Mouse (Mus musculus) CH12.LX (cell line): ENCODE results near the gene Zfand6. TPM values are rescaled to one million over a fixed set of nuclear protein-coding genes. Genes with fewer than 3 reads are reported as not detected.
A peak's percentile ranks its signal among the peaks of the same experiment; 100 is the strongest.

Experiments used
- DNase-seq: peaks from one replicate; pipeline ENCODE4 v3.0.0-alpha.2; 2013; ENCODE audit errors: extremely low read depth
- H3K27ac ChIP-seq: 2 replicates; pipeline ENCODE4 v1.5.1; 2012; ENCODE audit warnings: low read depth, mild to moderate bottlenecking, control low read depth, moderate library complexity; ENCODE audit not compliant: insufficient read depth
- H3K27me3 ChIP-seq: replicated peaks from 2 replicates; pipeline ENCODE3; 2012; ENCODE audit warnings: inconsistent platforms
- H3K36me3 ChIP-seq, 2 experiments: replicated peaks in 1 of 2; 2 replicates each; pipeline versions ENCODE3 to v1.6.1; 2012; ENCODE audit warnings: inconsistent platforms in 1 of 2, low read length in 1 of 2, mild to moderate bottlenecking in 1 of 2, mixed read lengths in 1 of 2, moderate library complexity in 1 of 2; ENCODE audit not compliant: control insufficient read depth in 1 of 2, insufficient read depth in 1 of 2
- H3K4me1 ChIP-seq, 2 experiments: 2 replicates each; pipeline ENCODE4 v1.6.1; 2012; ENCODE audit warnings: inconsistent platforms in 1 of 2, moderate library complexity in 1 of 2; ENCODE audit not compliant: insufficient read depth in 2 of 2, control insufficient read depth in 1 of 2
- H3K4me2 ChIP-seq: 2 replicates; pipeline ENCODE4 v1.6.1; 2012; ENCODE audit warnings: low read depth, mild to moderate bottlenecking, control low read depth; ENCODE audit not compliant: poor library complexity, insufficient read depth, severe bottlenecking
- H3K4me3 ChIP-seq, 3 experiments: fragments of 150-350 bp in 1 of 3; sonication (generic) in 1 of 3; replicated peaks in 1 of 3; 2 replicates each; pipeline versions ENCODE3 to v1.5.1; 2011 to 2012; ENCODE audit warnings: low read depth in 2 of 3, low read length in 2 of 3, mild to moderate bottlenecking in 2 of 3, moderate library complexity in 2 of 3, control low read depth in 1 of 3, improper control_type of control experiment in 1 of 3, inconsistent platforms in 1 of 3, mixed read lengths in 1 of 3; ENCODE audit not compliant: poor library complexity in 1 of 3
- H3K79me2 ChIP-seq: replicated peaks from 2 replicates; pipeline ENCODE4 v1.6.1; 2012; ENCODE audit warnings: mild to moderate bottlenecking, moderate library complexity; ENCODE audit not compliant: control insufficient read depth, poor library complexity, insufficient read depth, severe bottlenecking; ENCODE audit errors: extremely low read depth
- H3K9ac ChIP-seq: 2 replicates; pipeline ENCODE4 v1.6.1; 2012; ENCODE audit warnings: low read depth, mild to moderate bottlenecking, control low read depth, moderate library complexity; ENCODE audit not compliant: insufficient read depth
- H3K9me3 ChIP-seq: replicated peaks from 2 replicates; pipeline ENCODE3; 2012; ENCODE audit warnings: low read length, inconsistent platforms, mixed read lengths
- BHLHE40 ChIP-seq: IDR thresholded peaks from 2 replicates; pipeline ENCODE4 v1.6.1; 2011; ENCODE audit warnings: mild to moderate bottlenecking, low read depth, low read length, improper control_type of control experiment
- CHD1 ChIP-seq: IDR thresholded peaks from 2 replicates; pipeline ENCODE4 v1.6.1; 2012; ENCODE audit warnings: low read depth, low read length, improper control_type of control experiment, inconsistent platforms
- CHD2 ChIP-seq: IDR thresholded peaks from 2 replicates; pipeline ENCODE4 v1.6.1; 2011; ENCODE audit warnings: low read length, improper control_type of control experiment
- CTCF ChIP-seq, 2 experiments: IDR thresholded peaks in 1 of 2; conservative IDR thresholded peaks in 1 of 2; 2 replicates each; pipeline ENCODE4 v1.5.1; 2011 to 2012; ENCODE audit warnings: low read depth in 2 of 2, low read length in 2 of 2, improper control_type of control experiment in 1 of 2, inconsistent platforms in 1 of 2, mild to moderate bottlenecking in 1 of 2, moderate library complexity in 1 of 2
- E2F4 ChIP-seq: IDR thresholded peaks from 2 replicates; pipeline ENCODE4 v1.6.1; 2011; ENCODE audit warnings: low read depth, low read length, improper control_type of control experiment; ENCODE audit not compliant: insufficient replicate concordance
- ELF1 ChIP-seq: IDR thresholded peaks from 2 replicates; pipeline ENCODE4 v1.6.1; 2014; ENCODE audit warnings: low read depth, mild to moderate bottlenecking, inconsistent platforms, low read length, improper control_type of control experiment
- EP300 ChIP-seq: IDR thresholded peaks from 2 replicates; pipeline ENCODE4 v1.6.1; 2011; ENCODE audit warnings: low read length, improper control_type of control experiment
- ETS1 ChIP-seq: conservative IDR thresholded peaks from 2 replicates; pipeline ENCODE4 v1.6.1; 2012; ENCODE audit warnings: low read depth, mild to moderate bottlenecking, inconsistent platforms, low read length, improper control_type of control experiment, moderate library complexity
- GABPA ChIP-seq: IDR thresholded peaks from 2 replicates; pipeline ENCODE4 v1.6.1; 2012; ENCODE audit warnings: low read depth, low read length, improper control_type of control experiment, inconsistent platforms; ENCODE audit not compliant: insufficient replicate concordance
- HCFC1 ChIP-seq: IDR thresholded peaks from 2 replicates; pipeline ENCODE4 v1.6.1; 2012; ENCODE audit warnings: low read depth, mild to moderate bottlenecking, inconsistent platforms, low read length, improper control_type of control experiment
- IRF4 ChIP-seq: IDR thresholded peaks from 2 replicates; pipeline ENCODE4 v1.6.1; 2014; ENCODE audit warnings: low read depth, mild to moderate bottlenecking, inconsistent platforms, low read length, improper control_type of control experiment
- JUN ChIP-seq: IDR thresholded peaks from 2 replicates; pipeline ENCODE4 v1.6.1; 2011; ENCODE audit warnings: low read depth, mild to moderate bottlenecking, low read length, improper control_type of control experiment, moderate library complexity; ENCODE audit not compliant: insufficient read depth
- JUND ChIP-seq: conservative IDR thresholded peaks from 2 replicates; pipeline ENCODE4 v1.6.1; 2011; ENCODE audit warnings: low read depth, low read length, improper control_type of control experiment
- KAT2A ChIP-seq: IDR thresholded peaks from 2 replicates; pipeline ENCODE4 v1.6.1; 2012; ENCODE audit warnings: low read length, improper control_type of control experiment, inconsistent platforms; ENCODE audit not compliant: insufficient replicate concordance
- MAFK ChIP-seq: IDR thresholded peaks from 2 replicates; pipeline ENCODE4 v1.6.1; 2011; ENCODE audit warnings: low read length, improper control_type of control experiment; ENCODE audit not compliant: insufficient replicate concordance
- MAX ChIP-seq: IDR thresholded peaks from 2 replicates; pipeline ENCODE4 v1.6.1; 2011; ENCODE audit warnings: low read length, improper control_type of control experiment
- MAZ ChIP-seq: IDR thresholded peaks from 2 replicates; pipeline ENCODE4 v1.6.1; 2012; ENCODE audit warnings: low read depth, mild to moderate bottlenecking, inconsistent platforms, low read length, improper control_type of control experiment, moderate library complexity
- MEF2A ChIP-seq: IDR thresholded peaks from 2 replicates; pipeline ENCODE4 v1.6.1; 2014; ENCODE audit warnings: low read depth, mild to moderate bottlenecking, inconsistent platforms, low read length, improper control_type of control experiment, borderline replicate concordance
- MXI1 ChIP-seq: IDR thresholded peaks from 2 replicates; pipeline ENCODE4 v1.6.1; 2011; ENCODE audit warnings: mild to moderate bottlenecking, low read depth, low read length, improper control_type of control experiment
- MYC ChIP-seq: IDR thresholded peaks from 2 replicates; pipeline ENCODE4 v1.6.1; 2011; ENCODE audit warnings: low read depth, mild to moderate bottlenecking, improper control_type of control experiment, low read length
- NELFE ChIP-seq: IDR thresholded peaks from 2 replicates; pipeline ENCODE4 v1.6.1; 2011; ENCODE audit warnings: low read depth, low read length, improper control_type of control experiment
- NRF1 ChIP-seq: IDR thresholded peaks from 2 replicates; pipeline ENCODE4 v1.6.1; 2014; ENCODE audit warnings: low read depth, mild to moderate bottlenecking, inconsistent platforms, low read length, improper control_type of control experiment, moderate library complexity
- PAX5 ChIP-seq: IDR thresholded peaks from 2 replicates; pipeline ENCODE4 v1.6.1; 2012; ENCODE audit warnings: low read length, inconsistent platforms, mixed read lengths
- POLR2A ChIP-seq: IDR thresholded peaks from 2 replicates; pipeline ENCODE4 v1.6.1; 2011; ENCODE audit warnings: low read depth, mild to moderate bottlenecking, improper control_type of control experiment, low read length
- POLR2AphosphoS2 ChIP-seq: IDR thresholded peaks from 2 replicates; pipeline ENCODE4 v1.6.1; 2011; ENCODE audit warnings: low read depth, low read length, improper control_type of control experiment
- RAD21 ChIP-seq: IDR thresholded peaks from 2 replicates; pipeline ENCODE4 v1.6.1; 2011; ENCODE audit warnings: low read depth, mild to moderate bottlenecking, low read length, improper control_type of control experiment, moderate library complexity
- RCOR1 ChIP-seq: conservative IDR thresholded peaks from 2 replicates; pipeline ENCODE4 v1.6.1; 2012; ENCODE audit warnings: low read depth, mild to moderate bottlenecking, inconsistent platforms, low read length, improper control_type of control experiment
- SIN3A ChIP-seq: IDR thresholded peaks from 2 replicates; pipeline ENCODE4 v1.6.1; 2012; ENCODE audit warnings: low read length, improper control_type of control experiment, inconsistent platforms
- SMC3 ChIP-seq: IDR thresholded peaks from 2 replicates; pipeline ENCODE4 v1.6.1; 2011; ENCODE audit warnings: low read depth, low read length, improper control_type of control experiment
- TBP ChIP-seq: conservative IDR thresholded peaks from 2 replicates; pipeline ENCODE4 v1.6.1; 2011; ENCODE audit warnings: low read depth, low read length, improper control_type of control experiment
- TCF12 ChIP-seq: IDR thresholded peaks from 2 replicates; pipeline ENCODE4 v1.6.1; 2014; ENCODE audit warnings: low read depth, mild to moderate bottlenecking, inconsistent platforms, low read length, improper control_type of control experiment
- UBTF ChIP-seq: IDR thresholded peaks from 2 replicates; pipeline ENCODE4 v1.6.1; 2012; ENCODE audit warnings: low read depth, mild to moderate bottlenecking, inconsistent platforms, low read length, improper control_type of control experiment, moderate library complexity
- USF1 ChIP-seq: IDR thresholded peaks from 2 replicates; pipeline ENCODE4 v1.6.1; 2014; ENCODE audit warnings: low read depth, mild to moderate bottlenecking, inconsistent platforms, low read length, improper control_type of control experiment
- USF2 ChIP-seq: conservative IDR thresholded peaks from 2 replicates; pipeline ENCODE4 v1.6.1; 2011; ENCODE audit warnings: low read depth, low read length, improper control_type of control experiment
- ZC3H11A ChIP-seq: IDR thresholded peaks from 2 replicates; pipeline ENCODE4 v1.6.1; 2012; ENCODE audit warnings: low read depth, mild to moderate bottlenecking, inconsistent platforms, low read length, improper control_type of control experiment
- ZKSCAN1 ChIP-seq: IDR thresholded peaks from 2 replicates; pipeline ENCODE4 v1.6.1; 2012; ENCODE audit warnings: low read depth, inconsistent platforms, low read length, improper control_type of control experiment, borderline replicate concordance
- ZMIZ1 ChIP-seq: IDR thresholded peaks from 2 replicates; pipeline ENCODE4 v1.6.1; 2012; ENCODE audit warnings: low read depth, mild to moderate bottlenecking, inconsistent platforms, low read length, improper control_type of control experiment
- ZNF384 ChIP-seq: IDR thresholded peaks from 2 replicates; pipeline ENCODE4 v1.6.1; 2012; ENCODE audit warnings: low read depth, low read length, improper control_type of control experiment, inconsistent platforms
- dilution Hi-C: fragments of 300-500 bp; cut with MboI; formaldehyde crosslinking; loops from 2 replicates; pipeline ENCODE4 v1.14.3; 2020; ENCODE audit warnings: low sequenced_read_pairs; ENCODE audit not compliant: extremely low pct_unique_long_range_greater_than_20kb, extremely low pct_ligation_motif_present
- in situ Hi-C: fragments of 300-500 bp; cut with MboI; formaldehyde crosslinking; loops from 3 replicates; pipeline ENCODE4 v1.14.3; 2019; ENCODE audit warnings: low sequenced_read_pairs, low pct_ligation_motif_present, low pct_unique_long_range_greater_than_20kb, mixed read lengths
- polyA plus RNA-seq: library from polyadenylated mRNA; unstranded; fragments of >175 nt; gene quantifications from 2 replicates; pipeline ENCODE4 v1.2.1, GENCODE M21; 2012; ENCODE audit warnings: low read depth; ENCODE audit not compliant: insufficient read length
- total RNA-seq, 2 experiments: library from RNA; depleted of rRNA; stranded (reverse); fragments of 300-350 nt in 1 of 2; fragments of >200 nt in 1 of 2; gene quantifications; 2 replicates each; pipeline ENCODE4 v1.2.3; 2012 to 2014

Zfand6 gene
- total and polyA plus RNA-seq, 3 experiments: 57.5 to 196 (median 78.0) TPM

DNA sequence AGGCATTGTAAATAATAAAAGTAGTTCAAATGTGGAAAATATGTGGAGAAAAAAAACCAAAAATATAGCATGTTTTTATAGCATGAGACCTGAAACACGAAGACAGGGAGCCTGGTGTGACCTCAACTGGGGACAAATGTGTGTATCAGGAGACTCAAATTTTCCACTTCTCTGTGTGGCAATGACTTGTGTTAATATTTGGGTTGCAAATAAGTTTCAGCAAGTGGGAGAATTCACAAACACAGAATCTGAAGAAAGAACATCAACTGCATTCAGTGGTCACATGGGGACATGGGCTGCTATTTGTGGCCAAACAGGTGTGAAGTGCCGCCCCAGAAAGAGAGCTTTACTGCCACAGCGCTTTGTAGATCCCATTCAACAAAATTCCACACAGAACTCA lies 93.1 kb downstream of the Zfand6 start:
- peaks cover 54 to 98% of the 10 kb centered on the region in 2 experiments for H3K4me1 ChIP-seq
- in situ Hi-C loops: loop anchor here (10.0 kb wide), 1 partner anchor 178 kb away; no protein-coding TSS in a partner anchor

DNA sequence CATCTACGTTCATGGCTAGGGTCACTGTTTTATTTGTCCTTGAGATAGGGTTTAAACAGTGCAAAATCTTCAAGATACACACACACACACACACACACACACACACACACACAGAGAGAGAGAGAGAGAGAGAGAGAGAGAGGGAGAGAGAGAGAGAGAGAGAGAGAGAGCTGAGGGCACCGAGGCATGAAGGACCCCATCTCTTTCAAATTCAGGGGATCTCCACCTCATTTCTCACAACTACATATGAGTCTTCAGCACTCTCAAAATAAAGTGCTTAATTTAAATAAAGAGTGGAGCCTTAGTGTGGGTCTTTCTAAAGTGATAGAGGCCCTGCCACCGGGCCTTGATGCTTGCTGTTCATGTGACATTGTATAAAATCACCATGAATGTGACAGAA lies 93.8 kb downstream of the Zfand6 start:
- in situ Hi-C loops: loop anchor here (10.0 kb wide), 1 partner anchor 179 kb away; no protein-coding TSS in a partner anchor
- H3K9me3 ChIP-seq: no peaks in the 10 kb centered on the region
- no peak overlapping the region for H3K4me3 ChIP-seq
- H3K4me2 ChIP-seq: peak overlapping the region; percentile 46
- peak overlapping the region; percentile 54 for H3K9ac ChIP-seq
- dilution Hi-C loops: no loop called here
- peak overlapping the region; percentile 98 for H3K27ac ChIP-seq
- H3K36me3 ChIP-seq: peaks cover 45 to 76% of the 10 kb centered on the region in 2 experiments
- H3K27me3 ChIP-seq: no peaks in the 10 kb centered on the region
- H3K79me2 ChIP-seq: peaks cover under 1% of the 10 kb centered on the region; the same call in 1 of the 2 replicates
- DNase-seq: peak; percentile 39
- H3K4me1 ChIP-seq: peaks cover 56 to 98% of the 10 kb centered on the region in 2 experiments
- TF ChIP-seq ZNF384 (no peak), ZC3H11A (no peak), POLR2AphosphoS2 (no peak; the same call in 1 of the 2 replicates), MAX (no peak), MXI1 (0 out of 2 replicates have a peak, but pooled peaks have one; percentile 40), BHLHE40 (no peak; the same call in 1 of the 2 replicates), POLR2A (no peak; the same call in 1 of the 2 replicates), IRF4 (peak; percentile 57; the same call in 1 of the 2 replicates), MEF2A (no peak; the same call in none of the 2 replicates), MYC (no peak), CHD2 (no peak), USF1 (no peak), ZKSCAN1 (no peak), SIN3A (no peak), E2F4 (no peak), UBTF (no peak), RAD21 (no peak)

More for the DNA sequence above, 93.1 kb downstream of the Zfand6 start:
- Histone ChIP-seq H3K4me2 (peak overlapping the region; percentile 46), H3K79me2 (peaks cover 5% of the 10 kb centered on the region; the same call in 1 of the 2 replicates), H3K4me3 (no peak overlapping the region), H3K36me3 (peaks cover 51 to 81% of the 10 kb centered on the region in 2 experiments), H3K27ac (peak overlapping the region; percentile 98), H3K9me3 (no peaks in the 10 kb centered on the region), H3K27me3 (no peaks in the 10 kb centered on the region), H3K9ac (0 out of 2 replicates have a peak overlapping the region, but pooled peaks have one; percentile 54)
- dilution Hi-C loops: no loop called here
- no peak for TF ChIP-seq ZKSCAN1
- peak; percentile 85 for TF ChIP-seq ZNF384
- TF ChIP-seq RAD21: no peak; the same call in 1 of the 2 replicates
- no peak for TF ChIP-seq CTCF (conservative IDR thresholded peaks at IDR 0.05 in 1 of 2, IDR thresholded peaks at IDR 0.05 in 1 of 2; ENCODE audit: low read depth in 2 of 2, low read length in 2 of 2)
- TF ChIP-seq USF2: peak; percentile 76
- TF ChIP-seq POLR2A: no peak; the same call in 1 of the 2 replicates
- TF ChIP-seq NELFE: no peak
- TF ChIP-seq USF1: peak; percentile 81
- no peak; the same call in 1 of the 2 replicates for TF ChIP-seq ZMIZ1
- TF ChIP-seq JUN: peak; percentile 99
- TF ChIP-seq CHD2: peak; percentile 88
- TF ChIP-seq E2F4: 0 out of 2 replicates have a peak, but pooled peaks have one; percentile 64
- 0 out of 2 replicates have a peak, but pooled peaks have one; percentile 62 for TF ChIP-seq TBP
- TF ChIP-seq IRF4: peak; percentile 93
- TF ChIP-seq CHD1: no peak
- no peak for TF ChIP-seq UBTF
- no peak for TF ChIP-seq ZC3H11A
- peak; percentile 96 for TF ChIP-seq RCOR1
- 0 out of 2 replicates have a peak, but pooled peaks have one; percentile 45 for TF ChIP-seq POLR2AphosphoS2
- peak; percentile 93 for TF ChIP-seq MAX
- TF ChIP-seq KAT2A: no peak
- TF ChIP-seq ETS1: peak; percentile 98
- no peak for TF ChIP-seq PAX5
- TF ChIP-seq MAZ: peak; percentile 74
- no peak for TF ChIP-seq GABPA
- peak; percentile 97 for TF ChIP-seq MEF2A
- peak; percentile 92 for TF ChIP-seq BHLHE40
- TF ChIP-seq HCFC1: no peak
- TF ChIP-seq JUND: peak; percentile 99
- peak; percentile 70; the same call in 1 of the 2 replicates for TF ChIP-seq MAFK
- peak; percentile 99 for TF ChIP-seq EP300
- TF ChIP-seq MXI1: no peak; the same call in 1 of the 2 replicates
- peak; percentile 96 for TF ChIP-seq TCF12
- TF ChIP-seq SIN3A: peak; percentile 84
- TF ChIP-seq ELF1: no peak
- peak; percentile 97 for TF ChIP-seq MYC
- TF ChIP-seq SMC3: no peak; the same call in 1 of the 2 replicates
- TF ChIP-seq NRF1: no peak
- DNase-seq: peak; percentile 91
